Mouse (Mus musculus): ENCODE results near the gene Samd4. TPM values are rescaled to one million over a fixed set of nuclear protein-coding genes. Genes with fewer than 3 reads are reported as not detected.

The Samd4 gene
- polyA plus RNA-seq, 1 experiment from 2014 or later: 16.2 TPM

DNA sequence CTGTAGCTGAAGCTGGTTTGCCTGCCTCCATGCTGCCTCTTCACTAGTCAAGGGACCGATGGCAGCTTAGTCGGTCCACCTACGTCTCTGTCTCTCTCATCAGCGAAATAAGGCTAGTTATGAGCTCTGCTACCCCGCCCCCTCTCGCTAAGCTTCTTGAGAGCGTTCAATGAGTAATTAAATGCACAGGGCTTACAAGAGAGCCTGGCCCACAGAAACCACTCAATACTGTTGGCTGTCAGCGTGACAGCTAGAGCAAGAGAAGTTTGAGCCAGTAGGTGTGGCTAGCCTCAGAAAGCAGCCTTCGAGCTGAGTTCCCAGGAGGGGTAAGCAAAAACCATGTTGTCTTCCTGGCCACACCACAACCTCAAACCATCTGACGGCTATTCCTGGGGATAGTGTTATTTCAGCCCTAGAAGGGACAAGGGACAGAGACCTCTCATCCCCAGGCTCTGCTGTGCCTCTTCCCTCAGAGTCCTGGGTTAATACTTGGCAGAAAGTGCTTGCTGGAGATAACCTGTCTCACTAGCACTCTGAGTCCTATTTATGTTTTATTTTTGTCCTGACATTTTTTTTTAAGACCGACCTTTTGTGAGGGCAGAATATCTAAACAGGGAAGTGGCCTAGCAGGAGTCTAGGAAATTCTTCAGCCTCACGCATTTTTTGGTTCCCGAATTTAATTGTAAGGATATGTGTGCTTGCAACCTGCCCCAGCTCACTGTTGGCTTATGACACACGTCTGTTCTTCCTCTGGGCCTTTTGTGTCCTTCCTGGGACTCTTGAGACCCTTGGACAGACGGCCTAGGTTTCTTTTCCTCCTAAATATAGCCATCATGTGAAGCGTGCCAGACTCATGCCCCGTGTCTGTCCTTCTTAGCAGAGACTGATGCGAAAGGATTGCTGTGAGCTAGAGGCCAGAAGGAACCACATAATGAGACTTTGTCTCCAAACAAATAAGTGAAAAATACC, 128.8 kb downstream of the Samd4 start:
- peaks cover 12% of the 10 kb centered on the region for H3K4me1 ChIP-seq
- no peak overlapping the region for H3K9ac ChIP-seq
- no peak overlapping the region for H3K4me3 ChIP-seq
- no peaks in the 10 kb centered on the region for H3K9me3 ChIP-seq
- H3K4me2 ChIP-seq: no peak overlapping the region
- WGBS: 59% methylated on average over 18 of the region's 18 CpGs
- no peak for ATAC-seq (ENCODE audit: insufficient number of reproducible peaks, low FRiP score, low TSS enrichment, low read depth)
- peaks cover 4% of the 10 kb centered on the region for H3K36me3 ChIP-seq
- no peaks in the 10 kb centered on the region for H3K27me3 ChIP-seq
- H3K27ac ChIP-seq: 0 out of 2 replicates have a peak overlapping the region, but pooled peaks have one; percentile 33

DNA sequence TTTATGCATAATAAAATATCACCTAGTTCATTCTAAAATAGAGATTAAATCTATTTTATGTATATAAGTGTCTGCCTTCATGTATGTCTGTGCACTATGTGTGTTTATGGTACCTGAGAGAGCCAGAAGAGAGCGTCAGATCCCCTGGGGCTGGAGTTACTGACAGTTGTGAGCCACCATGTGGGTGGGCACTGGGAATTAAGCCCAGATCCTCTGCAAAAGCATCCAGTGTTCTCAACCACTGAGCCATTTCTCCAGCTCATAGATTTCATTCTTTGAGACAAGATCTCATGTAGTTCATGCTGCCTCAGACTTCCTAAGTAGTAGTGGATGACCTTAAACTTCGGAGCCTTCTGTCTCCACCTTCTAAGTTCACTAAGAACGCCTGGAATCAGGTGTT, 133.0 kb downstream of the Samd4 start:
- Histone ChIP-seq H3K27ac (no peak overlapping the region), H3K27me3 (no peaks in the 10 kb centered on the region), H3K36me3 (peaks cover 7% of the 10 kb centered on the region), H3K9ac (no peak overlapping the region), H3K4me3 (no peak overlapping the region), H3K4me2 (no peak overlapping the region), H3K4me1 (peaks cover 12% of the 10 kb centered on the region), H3K9me3 (no peaks in the 10 kb centered on the region)
- 79% methylated on average over 3 of the region's 3 CpGs for WGBS
- no peak for ATAC-seq (ENCODE audit: insufficient number of reproducible peaks, low FRiP score, low TSS enrichment, low read depth)

DNA sequence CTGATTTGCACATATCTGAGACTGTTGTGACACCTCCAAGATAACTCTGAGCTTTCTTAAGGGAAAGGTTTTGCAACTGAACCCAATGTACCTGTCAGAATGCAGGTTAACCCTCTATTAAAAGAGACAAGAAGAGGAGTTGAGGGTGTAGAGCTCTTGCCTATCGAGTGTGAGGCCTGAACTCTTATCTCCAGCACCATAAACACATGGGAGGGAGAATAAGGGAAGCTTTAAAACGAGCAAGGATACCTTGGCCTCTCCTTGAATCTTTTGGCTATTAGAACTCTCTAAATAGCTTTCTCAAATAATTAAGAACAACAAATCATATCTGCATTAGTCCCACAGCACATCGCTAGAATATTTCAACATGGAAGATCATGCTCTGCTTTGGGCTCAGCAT, 135.0 kb downstream of the Samd4 start:
- H3K27me3 ChIP-seq: no peaks in the 10 kb centered on the region
- no peak overlapping the region for H3K9ac ChIP-seq
- 85% methylated on average over 3 of the region's 3 CpGs for WGBS
- no peak overlapping the region for H3K4me2 ChIP-seq
- H3K36me3 ChIP-seq: peaks cover 7% of the 10 kb centered on the region
- no peak overlapping the region for H3K4me3 ChIP-seq
- no peak for ATAC-seq (ENCODE audit: insufficient number of reproducible peaks, low FRiP score, low TSS enrichment, low read depth)
- no peak overlapping the region for H3K27ac ChIP-seq
- H3K9me3 ChIP-seq: no peaks in the 10 kb centered on the region
- 0 out of 2 replicates have a peak, but pooled peaks cover 3% of the 10 kb centered on the region for H3K4me1 ChIP-seq

DNA sequence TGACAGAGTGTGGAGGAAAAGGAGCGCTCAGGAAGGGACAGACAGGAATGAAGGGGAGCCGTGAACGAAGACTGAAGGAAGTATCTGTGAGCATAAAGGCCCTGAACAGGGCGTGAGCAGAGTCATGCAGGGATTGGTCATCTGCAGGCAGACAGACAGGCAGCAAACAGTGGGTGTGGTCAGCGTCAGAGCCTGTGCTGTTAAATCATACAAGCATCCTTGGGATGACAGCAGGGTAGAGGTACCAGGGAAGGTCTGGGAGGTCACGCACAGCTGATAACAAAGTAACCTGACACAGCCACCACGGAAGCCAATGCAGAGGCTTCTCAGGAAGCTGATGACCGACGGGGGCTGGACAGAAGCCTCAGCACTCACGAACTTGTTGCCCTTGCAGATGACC, 138.2 kb downstream of the Samd4 start:
- Histone ChIP-seq H3K4me2 (no peak overlapping the region), H3K27me3 (no peaks in the 10 kb centered on the region), H3K27ac (no peak overlapping the region), H3K36me3 (peaks cover 7% of the 10 kb centered on the region), H3K9ac (no peak overlapping the region), H3K4me3 (no peak overlapping the region), H3K9me3 (no peaks in the 10 kb centered on the region), H3K4me1 (no peaks in the 10 kb centered on the region)
- 66% methylated on average over 10 of the region's 10 CpGs for whole genome bisulfite sequencing
- ATAC-seq (ENCODE audit: insufficient number of reproducible peaks, low FRiP score, low TSS enrichment, low read depth): no peak

DNA sequence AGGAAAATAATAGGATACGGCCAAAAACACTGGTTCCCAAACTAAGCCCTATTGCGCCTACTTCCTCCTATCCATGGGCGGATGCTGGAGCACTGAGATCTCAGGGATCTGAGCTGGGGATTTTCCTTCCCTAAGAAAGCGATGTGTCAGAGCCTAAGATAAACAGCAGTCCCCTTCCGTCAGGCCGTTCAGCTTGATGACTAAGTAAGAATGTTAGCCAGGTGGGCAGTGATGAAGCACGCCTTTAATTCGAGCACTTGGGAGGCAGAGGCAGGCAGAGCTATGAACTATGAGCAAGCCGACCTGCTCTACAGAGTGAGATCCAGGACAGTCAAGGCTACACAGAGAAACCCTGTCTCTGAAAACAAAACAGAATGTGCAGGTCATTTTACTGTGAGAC, 140.9 kb downstream of the Samd4 start:
- 89% methylated on average over 9 of the region's 9 CpGs for WGBS
- H3K27me3 ChIP-seq: no peaks in the 10 kb centered on the region
- H3K36me3 ChIP-seq: no peaks in the 10 kb centered on the region
- H3K9me3 ChIP-seq: no peaks in the 10 kb centered on the region
- ATAC-seq (ENCODE audit: insufficient number of reproducible peaks, low FRiP score, low TSS enrichment, low read depth): no peak
- no peak overlapping the region for H3K4me3 ChIP-seq
- H3K4me2 ChIP-seq: no peak overlapping the region
- H3K9ac ChIP-seq: no peak overlapping the region
- 0 out of 2 replicates have a peak, but pooled peaks cover 4% of the 10 kb centered on the region for H3K4me1 ChIP-seq
- no peak overlapping the region for H3K27ac ChIP-seq

DNA sequence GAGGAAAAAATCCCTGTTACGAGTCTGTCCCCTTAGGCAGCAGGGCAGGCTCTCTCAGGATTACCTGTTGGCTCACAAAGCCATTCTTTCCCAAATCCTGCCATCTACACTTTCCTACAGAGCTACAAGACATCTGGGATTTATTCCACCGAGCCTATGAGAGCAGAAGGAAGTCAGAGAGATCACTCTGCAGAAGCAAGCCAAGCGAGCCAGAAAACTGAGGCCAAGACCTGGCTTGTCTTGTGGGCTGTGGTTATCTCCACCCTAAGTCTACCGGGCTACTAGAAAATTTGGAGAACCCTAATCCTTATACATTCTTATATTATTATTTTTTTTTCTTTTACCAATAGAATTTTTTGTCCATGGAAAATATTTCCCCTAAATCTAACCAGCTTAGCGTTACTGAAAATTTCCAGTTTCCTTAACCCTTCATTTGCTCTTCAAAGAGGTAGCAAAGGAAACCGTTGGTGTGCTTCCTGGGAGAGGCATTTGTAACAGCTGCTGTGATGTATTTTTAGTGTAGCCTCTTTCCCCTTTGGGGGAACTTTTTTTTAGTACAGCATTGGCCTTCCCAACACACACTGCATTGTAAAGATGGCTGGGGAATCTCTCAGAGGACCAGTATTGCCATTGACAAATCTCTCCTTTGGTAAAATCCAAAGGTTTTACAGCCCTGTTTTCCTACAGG, 144.9 kb downstream of the Samd4 start:
- Histone ChIP-seq H3K4me3 (no peak overlapping the region), H3K27ac (peak overlapping the region; percentile 43; the same call in 1 of the 2 replicates), H3K9ac (no peak overlapping the region), H3K9me3 (no peaks in the 10 kb centered on the region), H3K36me3 (no peaks in the 10 kb centered on the region), H3K4me2 (no peak overlapping the region), H3K27me3 (no peaks in the 10 kb centered on the region), H3K4me1 (0 out of 2 replicates have a peak, but pooled peaks cover 4% of the 10 kb centered on the region)
- ATAC-seq (ENCODE audit: insufficient number of reproducible peaks, low FRiP score, low TSS enrichment, low read depth): no peak
- 38% methylated on average over 6 of the region's 6 CpGs for WGBS

DNA sequence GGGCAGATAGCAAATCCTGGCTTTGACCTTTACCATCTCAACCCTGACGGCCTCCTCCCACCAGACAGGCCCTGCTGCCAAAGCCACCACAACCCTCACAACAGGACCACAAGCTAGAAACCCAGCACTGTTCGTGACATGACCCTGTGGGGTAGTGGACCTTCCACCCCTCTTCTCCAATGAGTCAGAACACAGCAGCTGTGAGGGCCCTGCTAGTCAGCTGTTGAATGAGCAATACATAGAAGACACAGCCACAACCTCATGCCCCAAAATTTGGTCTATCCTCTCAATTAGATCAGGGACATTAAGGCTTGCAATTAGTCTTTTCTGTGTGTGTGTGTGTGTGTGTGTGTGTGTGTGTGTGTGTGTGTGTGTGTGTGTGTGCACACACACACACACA, 148.9 kb downstream of the Samd4 start:
- no peak overlapping the region for H3K27ac ChIP-seq
- no peaks in the 10 kb centered on the region for H3K27me3 ChIP-seq
- no peaks in the 10 kb centered on the region for H3K9me3 ChIP-seq
- no peak for ATAC-seq (ENCODE audit: insufficient number of reproducible peaks, low FRiP score, low TSS enrichment, low read depth)
- H3K4me3 ChIP-seq: no peak overlapping the region
- peaks cover 13% of the 10 kb centered on the region; the same call in 1 of the 2 replicates for H3K4me1 ChIP-seq
- H3K4me2 ChIP-seq: no peak overlapping the region
- H3K36me3 ChIP-seq: no peaks in the 10 kb centered on the region
- no peak overlapping the region for H3K9ac ChIP-seq
- WGBS: 83% methylated on average over 2 of the region's 2 CpGs

DNA sequence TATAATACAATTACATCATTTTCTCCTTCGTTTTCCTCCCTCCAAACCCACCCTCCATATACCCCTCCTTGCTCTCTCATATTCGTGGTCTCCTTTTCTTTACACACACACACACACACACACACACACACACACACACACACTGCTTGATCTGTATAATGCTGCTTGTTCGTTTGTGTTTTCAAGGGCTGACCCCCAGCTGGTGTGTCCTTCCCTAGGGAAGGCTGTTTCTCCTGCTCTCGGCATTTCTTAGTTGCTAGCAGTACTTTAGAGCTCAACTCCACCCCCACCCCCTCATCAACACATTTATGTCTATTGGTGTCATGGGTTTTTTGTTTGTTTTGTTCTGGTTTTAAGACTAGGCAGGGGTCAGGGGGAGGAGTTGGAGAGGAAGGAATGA, 149.5 kb downstream of the Samd4 start:
- WGBS: 40% methylated on average over 4 of the region's 4 CpGs
- no peak overlapping the region for H3K9ac ChIP-seq

DNA sequence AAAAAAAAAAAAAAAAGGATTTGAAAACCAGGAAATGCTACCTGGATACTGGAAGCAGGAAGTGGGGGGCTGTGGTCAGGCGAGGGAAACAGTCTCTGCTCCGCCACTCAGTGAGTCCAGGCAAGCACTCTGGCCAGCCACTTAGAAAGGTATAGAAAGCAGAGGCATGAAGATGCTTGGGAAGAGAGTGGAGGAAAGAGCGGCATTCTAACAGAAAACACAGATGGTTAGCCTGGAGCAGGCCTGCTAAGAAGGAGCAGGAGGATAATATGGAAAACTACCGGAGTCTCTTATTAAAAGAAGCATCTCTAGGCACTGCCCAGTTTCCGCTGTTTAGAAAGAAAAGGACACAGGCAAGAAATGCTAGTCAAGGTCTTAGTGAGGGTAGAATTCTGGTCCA, 150.8 kb downstream of the Samd4 start:
- WGBS: 86% methylated on average over 5 of the region's 5 CpGs
- H3K9me3 ChIP-seq: no peaks in the 10 kb centered on the region
- H3K27me3 ChIP-seq: no peaks in the 10 kb centered on the region
- H3K4me2 ChIP-seq: no peak overlapping the region
- H3K27ac ChIP-seq: no peak overlapping the region
- no peak overlapping the region for H3K9ac ChIP-seq
- ATAC-seq (ENCODE audit: insufficient number of reproducible peaks, low FRiP score, low TSS enrichment, low read depth): no peak
- peaks cover 10% of the 10 kb centered on the region; the same call in 1 of the 2 replicates for H3K4me1 ChIP-seq
- no peak overlapping the region for H3K4me3 ChIP-seq
- no peaks in the 10 kb centered on the region for H3K36me3 ChIP-seq

More for the DNA sequence above, 149.5 kb downstream of the Samd4 start:
- no peak overlapping the region for H3K27ac ChIP-seq
- ATAC-seq (ENCODE audit: insufficient number of reproducible peaks, low FRiP score, low TSS enrichment, low read depth): no peak
- no peak overlapping the region for H3K4me3 ChIP-seq
- H3K9me3 ChIP-seq: no peaks in the 10 kb centered on the region
- no peaks in the 10 kb centered on the region for H3K27me3 ChIP-seq
- no peak overlapping the region for H3K4me2 ChIP-seq
- peaks cover 12% of the 10 kb centered on the region; the same call in 1 of the 2 replicates for H3K4me1 ChIP-seq
- H3K36me3 ChIP-seq: no peaks in the 10 kb centered on the region

DNA sequence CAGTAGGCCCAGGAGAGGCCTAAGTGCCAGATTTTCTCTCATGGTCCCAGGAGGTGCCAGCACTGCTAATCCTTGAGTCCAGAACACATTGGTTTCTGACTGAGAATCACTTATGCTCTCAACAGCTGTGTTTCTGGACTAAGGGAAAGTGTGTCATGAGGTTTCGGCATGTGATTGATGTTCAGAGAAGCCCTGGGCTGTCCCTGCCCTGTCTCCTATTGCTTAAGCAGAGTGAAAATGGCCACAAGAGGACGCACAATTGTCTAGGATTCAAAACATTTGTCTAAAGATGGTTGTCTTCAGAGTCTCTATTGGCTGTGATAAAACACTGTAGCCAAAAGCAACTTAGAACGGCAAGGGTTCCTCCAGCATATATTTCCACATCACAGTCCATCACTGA, 159.0 kb downstream of the Samd4 start:
- no peak overlapping the region for H3K4me3 ChIP-seq
- H3K4me1 ChIP-seq: no peaks in the 10 kb centered on the region
- no peaks in the 10 kb centered on the region for H3K27me3 ChIP-seq
- WGBS: 91% methylated on average over 3 of the region's 3 CpGs
- H3K36me3 ChIP-seq: no peaks in the 10 kb centered on the region
- no peaks in the 10 kb centered on the region for H3K9me3 ChIP-seq
- H3K9ac ChIP-seq: no peak overlapping the region
- H3K27ac ChIP-seq: no peak overlapping the region
- H3K4me2 ChIP-seq: no peak overlapping the region
- ATAC-seq (ENCODE audit: insufficient number of reproducible peaks, low FRiP score, low TSS enrichment, low read depth): no peak

DNA sequence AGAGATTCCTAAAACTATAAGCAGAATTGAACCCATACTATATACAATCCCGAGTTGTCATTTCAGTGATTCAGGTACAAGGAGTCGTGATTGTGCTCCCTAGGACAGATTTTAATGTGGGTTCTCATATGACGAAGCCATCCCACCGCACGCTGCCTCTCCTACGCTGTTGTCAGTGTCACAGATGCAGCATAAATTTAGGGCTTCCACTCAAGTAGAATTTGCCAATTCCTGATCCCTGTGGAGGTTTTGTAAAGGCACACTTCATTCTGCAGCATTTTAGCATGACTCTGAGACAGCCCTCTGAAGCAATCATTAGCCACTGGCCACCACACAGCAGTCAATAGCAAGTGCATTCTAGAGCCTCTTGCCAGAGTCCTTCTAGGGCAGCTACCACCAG, 166.4 kb downstream of the Samd4 start:
- Histone ChIP-seq H3K9me3 (no peaks in the 10 kb centered on the region), H3K27me3 (no peaks in the 10 kb centered on the region), H3K27ac (no peak overlapping the region), H3K4me2 (no peak overlapping the region), H3K4me1 (no peaks in the 10 kb centered on the region; the same call in 1 of the 2 replicates), H3K36me3 (no peaks in the 10 kb centered on the region), H3K4me3 (no peak overlapping the region), H3K9ac (no peak overlapping the region)
- 89% methylated on average over 6 of the region's 6 CpGs for WGBS
- no peak for ATAC-seq (ENCODE audit: insufficient number of reproducible peaks, low FRiP score, low TSS enrichment, low read depth)
